Mouse (Mus musculus) kidney, adult 8-10 months (tissue): ENCODE measurements at regions not wholly inside any gene's neighbourhood (a gene's known extent, or its start where the extent isn't known, plus 50 kb on each side); places are given as distances from the start of the nearest gene placed in this dataset.

ENCODE experiments used
- DNase-seq, 2 experiments: peaks; one replicate each; pipeline ENCODE4 v3.0.0; 2022

GRCm38 (mm10) chr7:71409903-71410302 lies 58.6 kb upstream of the Gm10295 start:
- DNase-seq = no peak

- DNase-seq = no peak
These were observed 57.8 kb upstream of the Gm10295 start for GRCm38 (mm10) chr7:71409061-71409460.

GRCm38 (mm10) chr7:71406283-71406682 lies 55.0 kb upstream of the Gm10295 start:
- DNase-seq = no peak
